Mouse (Mus musculus) heart, postnatal 0 days (tissue): ENCODE measurements around the gene Lce3d. TPM values are rescaled to one million over a fixed set of nuclear protein-coding genes. Genes with fewer than 3 reads are reported as not detected.
A peak's percentile ranks its signal among the peaks of the same experiment; 100 is the strongest.

Experiments
- ATAC-seq: fragments of 200-750 bp; cut with Nextera tagmentation; 2 replicates; pipeline ENCODE4 v1.8.0; 2017; ENCODE audit warnings: low read depth, moderate number of reproducible peaks, moderate library complexity; ENCODE audit not compliant: insufficient read depth
- DNase-seq: peaks from one replicate; pipeline ENCODE4 v3.0.0-alpha.2; 2016; ENCODE audit warnings: low spot score
- H3K27ac ChIP-seq: fragments of 300-500 bp; sonication (generic); 2 replicates; pipeline ENCODE4 v1.5.1; 2014; ENCODE audit warnings: low read depth, mild to moderate bottlenecking
- H3K27me3 ChIP-seq: fragments of 300-500 bp; sonication (generic); 2 replicates; pipeline ENCODE4 v1.6.1; 2014; ENCODE audit warnings: low read length, mixed read lengths; ENCODE audit not compliant: control insufficient read depth, insufficient read depth
- H3K36me3 ChIP-seq: fragments of 300-500 bp; sonication (generic); replicated peaks from 2 replicates; pipeline ENCODE4 v1.6.1; 2014; ENCODE audit warnings: low read length, mixed read lengths; ENCODE audit not compliant: control insufficient read depth, insufficient read depth
- H3K4me1 ChIP-seq: fragments of 300-500 bp; sonication (generic); 2 replicates; pipeline ENCODE4 v1.6.1; 2014; ENCODE audit warnings: antibody characterized with exemption; ENCODE audit not compliant: control insufficient read depth, insufficient read depth
- H3K4me2 ChIP-seq: fragments of 300-500 bp; sonication (generic); 2 replicates; pipeline ENCODE4 v1.6.1; 2014; ENCODE audit warnings: low read depth, mild to moderate bottlenecking, low read length, moderate library complexity
- H3K4me3 ChIP-seq: fragments of 300-500 bp; sonication (generic); 2 replicates; pipeline ENCODE4 v1.5.1; 2014; ENCODE audit warnings: low read depth, low read length
- H3K9ac ChIP-seq: fragments of 300-500 bp; sonication (generic); replicated peaks from 2 replicates; pipeline ENCODE4 v1.6.1; 2014; ENCODE audit warnings: low read depth, low read length, mixed read lengths
- H3K9me3 ChIP-seq: fragments of 300-500 bp; sonication (generic); replicated peaks from 2 replicates; pipeline ENCODE4 v1.6.1; 2016; ENCODE audit warnings: low read length; ENCODE audit not compliant: control insufficient read depth
- CTCF ChIP-seq: IDR thresholded peaks from 2 replicates; pipeline ENCODE4 v1.5.1; 2016; ENCODE audit warnings: antibody characterized with exemption, control low read depth, low read depth
- EP300 ChIP-seq: IDR thresholded peaks from 2 replicates; pipeline ENCODE4 v1.6.1; 2016; ENCODE audit warnings: antibody characterized with exemption, low read depth
- WGBS: fragments of 180-500 bp; shearing (Covaris S2); extraction: QIAGEN DNeasy Blood & Tissue Kit; methylation state at CpG from one replicate; pipeline ENCODE4 v1.1.7; 2014; 5-methylcytosine and 5-hydroxymethylcytosine counted together
- polyA plus RNA-seq: library from polyadenylated mRNA; unstranded; fragments of >200 nt; fragmentation: Nextera tagmentation; extraction: Ambion mirVana; gene quantifications from 2 replicates; pipeline ENCODE4 v1.2.1, GENCODE M21; 2015
- total RNA-seq: library from RNA; depleted of rRNA; stranded (reverse); fragments of >200 nt; gene quantifications from 2 replicates; pipeline ENCODE4 v1.2.3, GENCODE M21; 2014; ENCODE audit warnings: low replicate concordance; rRNA removed

The Lce3d gene
- total RNA-seq: not detected in 2 replicates
- polyA plus RNA-seq: not detected in 2 replicates

DNA sequence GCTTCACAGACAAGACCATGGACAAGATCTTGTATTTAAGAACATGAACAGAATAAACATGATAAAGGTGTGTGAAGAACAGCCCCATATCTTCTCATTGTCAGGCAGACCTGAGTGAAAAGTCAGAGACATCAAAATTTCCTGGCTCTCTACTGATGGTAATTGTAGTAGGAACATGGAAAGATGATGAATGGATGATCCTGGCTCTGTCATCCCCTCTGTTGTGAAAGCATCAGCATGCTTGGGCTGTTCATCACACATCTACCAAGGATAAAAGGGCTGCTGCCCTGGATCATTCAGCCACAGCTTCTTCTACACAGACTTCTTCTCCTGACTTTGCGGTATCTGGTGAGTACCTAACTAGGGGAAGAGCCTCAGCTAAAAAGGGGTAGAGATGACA lies at the start of gene Lce3d:
Gene Lce3d (plus strand): TSS at position 301 of the 400 bp plus-strand sequence.
- TF ChIP-seq EP300: no peak
- TF ChIP-seq CTCF: no peak
- no peak for ATAC-seq
- Histone ChIP-seq H3K4me1 (no peaks in the 10 kb centered on the region), H3K36me3 (no peaks in the 10 kb centered on the region), H3K27me3 (no peaks in the 10 kb centered on the region), H3K27ac (no peak within 1 kb of the TSS), H3K9ac (no peak within 1 kb of the TSS), H3K4me3 (no peak within 1 kb of the TSS), H3K9me3 (no peaks in the 10 kb centered on the region), H3K4me2 (no peak within 1 kb of the TSS)
- WGBS: 94% methylated on average over 1 of the region's 1 CpGs
- DNase-seq: no peak

GRCm38 (mm10) chr3:92907571-92907970 lies 49.6 kb upstream of the Lce3d start:
- TF ChIP-seq EP300 (no peak), CTCF (peak; percentile 58)
- Histone ChIP-seq H3K9me3 (no peaks in the 10 kb centered on the region), H3K36me3 (no peaks in the 10 kb centered on the region), H3K27ac (no peak overlapping the region), H3K27me3 (no peaks in the 10 kb centered on the region), H3K4me3 (no peak overlapping the region), H3K4me2 (no peak overlapping the region), H3K4me1 (no peaks in the 10 kb centered on the region), H3K9ac (no peak overlapping the region)
- WGBS: 22% methylated on average over 4 of the region's 4 CpGs
- no peak for ATAC-seq
- DNase-seq: no peak

GRCm38 (mm10) chr3:92920364-92920763 lies 36.8 kb upstream of the Lce3d start:
- Histone ChIP-seq H3K27me3 (no peaks in the 10 kb centered on the region), H3K9me3 (no peaks in the 10 kb centered on the region), H3K9ac (no peak overlapping the region), H3K27ac (no peak overlapping the region), H3K36me3 (no peaks in the 10 kb centered on the region), H3K4me1 (no peaks in the 10 kb centered on the region), H3K4me2 (no peak overlapping the region), H3K4me3 (no peak overlapping the region)
- no peak for TF ChIP-seq EP300
- peak; percentile 46 for TF ChIP-seq CTCF
- DNase-seq (no peak), ATAC-seq (no peak)
- WGBS: 51% methylated on average over 4 of the region's 4 CpGs

DNA sequence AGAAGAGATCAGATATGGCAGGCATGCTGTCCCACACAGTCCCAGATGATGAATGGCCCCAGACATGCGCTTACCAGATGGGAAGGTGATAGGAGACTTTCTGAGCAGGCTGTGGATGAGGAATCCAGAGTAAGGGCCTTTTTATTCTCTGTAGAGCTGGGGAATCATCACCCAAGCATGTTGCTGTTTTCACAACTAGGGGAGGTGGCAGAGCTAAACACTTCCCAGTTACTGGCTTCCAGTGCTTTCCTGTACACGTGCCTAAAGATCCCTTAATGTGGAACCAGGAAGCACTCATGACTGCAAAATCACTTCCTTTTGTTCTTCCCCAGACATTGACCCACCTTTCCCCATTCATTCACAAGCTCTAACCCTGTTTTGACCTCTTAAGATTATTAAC lies 31.1 kb upstream of the Lce3d start, which contains the start of gene Lce3a:
Gene Lce3a (minus strand): TSS at position 101 of the 400 bp plus-strand sequence.
- Histone ChIP-seq H3K4me2 (no peak within 1 kb of the TSS), H3K4me3 (no peak within 1 kb of the TSS), H3K36me3 (no peaks in the 10 kb centered on the region), H3K27ac (no peak within 1 kb of the TSS), H3K4me1 (no peaks in the 10 kb centered on the region), H3K27me3 (no peaks in the 10 kb centered on the region), H3K9me3 (no peaks in the 10 kb centered on the region), H3K9ac (no peak within 1 kb of the TSS)
- 39% methylated on average over 2 of the region's 2 CpGs for WGBS
- no peak for TF ChIP-seq CTCF
- no peak for TF ChIP-seq EP300
- DNase-seq (no peak), ATAC-seq (no peak)

- no peak for ATAC-seq
- TF ChIP-seq CTCF: no peak
- no peak for TF ChIP-seq EP300
- H3K27ac ChIP-seq: no peak within 1 kb of the TSS
Observed at GRCm38 (mm10) chr3:92932679-92933078, 24.5 kb upstream of the Lce3d start, which contains the start of gene Lce3b. Lce3b (plus strand) TSS chr3:92932979.

DNA sequence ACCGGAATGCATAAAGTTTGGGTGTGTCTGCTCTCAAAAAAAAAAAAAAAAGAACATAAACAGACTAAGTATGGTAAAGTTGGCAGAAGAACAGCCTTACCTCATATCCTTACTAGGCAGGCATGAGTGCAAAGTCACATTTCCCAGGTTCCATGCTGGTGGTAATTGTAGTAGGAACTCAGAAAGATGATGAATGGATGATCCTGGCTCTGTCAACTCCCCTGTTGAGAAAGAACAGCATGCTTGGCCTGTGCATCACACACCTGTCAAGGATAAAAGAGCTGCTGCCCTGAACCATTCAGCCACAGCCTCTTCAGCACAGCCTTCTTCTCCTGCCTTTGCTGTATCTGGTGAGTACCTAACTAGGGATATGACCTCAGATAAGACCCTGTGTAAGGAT lies 13.0 kb upstream of the Lce3d start, which contains the start of gene Lce3c:
Gene Lce3c (plus strand): TSS at position 301 of the 400 bp plus-strand sequence.
- WGBS: 57% methylated on average over 1 of the region's 1 CpGs
- DNase-seq: no peak
- H3K36me3 ChIP-seq: no peaks in the 10 kb centered on the region

More at GRCm38 (mm10) chr3:92932679-92933078, 24.5 kb upstream of the Lce3d start, which contains the start of gene Lce3b:
- no peaks in the 10 kb centered on the region for H3K9me3 ChIP-seq
- WGBS: 52% methylated on average over 2 of the region's 2 CpGs
- H3K4me3 ChIP-seq: no peak within 1 kb of the TSS
- no peaks in the 10 kb centered on the region for H3K27me3 ChIP-seq
- no peak within 1 kb of the TSS for H3K9ac ChIP-seq
- no peaks in the 10 kb centered on the region for H3K36me3 ChIP-seq
- no peaks in the 10 kb centered on the region for H3K4me1 ChIP-seq
- no peak within 1 kb of the TSS for H3K4me2 ChIP-seq
- DNase-seq: no peak

More for the DNA sequence above, 13.0 kb upstream of the Lce3d start, which contains the start of gene Lce3c:
- no peak for TF ChIP-seq CTCF
- TF ChIP-seq EP300: no peak
- Histone ChIP-seq H3K4me3 (no peak within 1 kb of the TSS), H3K4me1 (no peaks in the 10 kb centered on the region), H3K4me2 (no peak within 1 kb of the TSS), H3K27ac (no peak within 1 kb of the TSS), H3K9ac (no peak within 1 kb of the TSS), H3K9me3 (no peaks in the 10 kb centered on the region), H3K27me3 (no peaks in the 10 kb centered on the region)
- no peak for ATAC-seq
